Mouse (Mus musculus) liver, embryonic 11.5 days (tissue): ENCODE results near the gene Chst2. TPM values are rescaled to one million over a fixed set of nuclear protein-coding genes. Genes with fewer than 3 reads are reported as not detected.

Experiments
- ATAC-seq: fragments of 200-750 bp; cut with Nextera tagmentation; replicated peaks from 2 replicates; pipeline ENCODE4 v1.8.0; 2017; ENCODE audit warnings: moderate number of reproducible peaks, mild to moderate bottlenecking, moderate TSS enrichment, moderate library complexity; ENCODE audit not compliant: low FRiP score
- DNase-seq: peaks from one replicate; pipeline ENCODE4 v3.0.0-alpha.2; 2017; ENCODE audit warnings: low spot score
- H3K27ac ChIP-seq: fragments of 300-500 bp; sonication (generic); 2 replicates; pipeline ENCODE4 v1.5.1; 2014; ENCODE audit warnings: mild to moderate bottlenecking, low read depth, low read length, control low read depth
- H3K27me3 ChIP-seq: fragments of 300-500 bp; sonication (generic); replicated peaks from 2 replicates; pipeline ENCODE4 v1.6.1; 2014; ENCODE audit warnings: low read length, mixed read lengths; ENCODE audit not compliant: control insufficient read depth, insufficient read depth
- H3K36me3 ChIP-seq: fragments of 300-500 bp; sonication (generic); 2 replicates; pipeline ENCODE4 v1.6.1; 2014; ENCODE audit warnings: mild to moderate bottlenecking, low read length, moderate library complexity, mixed read lengths; ENCODE audit not compliant: control insufficient read depth, insufficient read depth
- H3K4me1 ChIP-seq: fragments of 300-500 bp; sonication (generic); replicated peaks from 2 replicates; pipeline ENCODE4 v1.6.1; 2014; ENCODE audit warnings: low read length, mixed read lengths; ENCODE audit not compliant: control insufficient read depth, insufficient read depth
- H3K4me2 ChIP-seq: fragments of 300-500 bp; sonication (generic); 2 replicates; pipeline ENCODE4 v1.6.1; 2014; ENCODE audit warnings: mild to moderate bottlenecking, control low read depth, moderate library complexity
- H3K4me3 ChIP-seq: fragments of 300-500 bp; sonication (generic); 2 replicates; pipeline ENCODE4 v1.5.1; 2014; ENCODE audit warnings: low read depth, low read length, control low read depth
- H3K9ac ChIP-seq: fragments of 300-500 bp; sonication (generic); 2 replicates; pipeline ENCODE4 v1.6.1; 2014; ENCODE audit warnings: low read depth, low read length, control low read depth
- H3K9me3 ChIP-seq: fragments of 300-500 bp; sonication (generic); 2 replicates; pipeline ENCODE4 v1.6.1; 2016; ENCODE audit warnings: low read length, inconsistent platforms, mixed read lengths; ENCODE audit not compliant: control insufficient read depth
- WGBS: fragments of 180-500 bp; shearing (Covaris S2); extraction: QIAGEN DNeasy Blood & Tissue Kit; methylation state at CpG from one replicate; pipeline ENCODE4 v1.1.7; 2014; 5-methylcytosine and 5-hydroxymethylcytosine counted together
- polyA plus RNA-seq: library from polyadenylated mRNA; unstranded; fragments of >200 nt; fragmentation: Nextera tagmentation; extraction: Ambion mirVana; gene quantifications from 2 replicates; pipeline ENCODE4 v1.2.1, GENCODE M21; 2014

Chst2 gene
- polyA plus RNA-seq: 1.3 and 1.6 TPM in 2 replicates

GRCm38 (mm10) chr9:95406571-95407561 is at the start of gene Chst2:
Gene Chst2 (minus strand): TSS chr9:95406722.
- peak; percentile 75 for DNase-seq

DNA sequence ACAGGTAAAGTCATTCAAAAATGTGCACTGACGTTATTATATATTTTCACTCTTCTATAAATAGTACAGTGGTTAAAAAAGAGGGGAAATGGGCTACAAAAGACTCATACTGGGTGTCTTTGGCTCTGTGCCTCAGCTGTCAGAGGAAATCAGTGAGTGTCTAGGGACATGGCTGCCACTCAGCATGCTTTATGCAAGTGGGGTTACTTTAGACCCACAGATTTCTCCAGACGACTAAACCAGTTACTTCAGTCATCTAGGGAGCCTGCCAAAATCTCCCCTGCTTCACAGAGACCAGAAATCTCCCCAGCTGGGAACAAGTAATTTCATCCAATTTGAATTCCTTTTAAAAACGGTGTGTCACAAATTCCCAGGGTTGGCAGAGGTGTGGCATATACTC is 45.4 kb upstream of the Chst2 start:
- Histone ChIP-seq H3K27ac (no peak overlapping the region), H3K9ac (no peak overlapping the region), H3K27me3 (no peaks in the 10 kb centered on the region), H3K9me3 (no peaks in the 10 kb centered on the region), H3K36me3 (no peaks in the 10 kb centered on the region; the same call in 1 of the 2 replicates), H3K4me3 (no peak overlapping the region), H3K4me2 (no peak overlapping the region), H3K4me1 (no peaks in the 10 kb centered on the region)
- ATAC-seq (no peak), DNase-seq (no peak)
- WGBS: 75% methylated on average over 3 of the region's 3 CpGs

More at GRCm38 (mm10) chr9:95406571-95407561, at the start of gene Chst2:
- H3K4me3 ChIP-seq: peak within 1 kb of the TSS; percentile 59
- peak within 1 kb of the TSS; percentile 40 for H3K9ac ChIP-seq
- H3K4me2 ChIP-seq: peak within 1 kb of the TSS; percentile 84
- peaks cover 61% of the 10 kb centered on the region for H3K27me3 ChIP-seq
- peak; percentile 70 for ATAC-seq
- no peaks in the 10 kb centered on the region for H3K9me3 ChIP-seq
- no peak within 1 kb of the TSS for H3K27ac ChIP-seq
- WGBS: under 1% methylated on average over 76 of the region's 102 CpGs
- no peaks in the 10 kb centered on the region for H3K36me3 ChIP-seq
- no peaks in the 10 kb centered on the region; the same call in 1 of the 2 replicates for H3K4me1 ChIP-seq

GRCm38 (mm10) chr9:95450586-95450985 is 44.1 kb upstream of the Chst2 start:
- H3K27ac ChIP-seq: no peak overlapping the region
- H3K4me3 ChIP-seq: no peak overlapping the region
- no peaks in the 10 kb centered on the region; the same call in 1 of the 2 replicates for H3K36me3 ChIP-seq
- H3K4me2 ChIP-seq: no peak overlapping the region
- ATAC-seq: no peak
- H3K27me3 ChIP-seq: no peaks in the 10 kb centered on the region
- H3K9me3 ChIP-seq: no peaks in the 10 kb centered on the region
- H3K4me1 ChIP-seq: no peaks in the 10 kb centered on the region
- 90% methylated on average over 8 of the region's 8 CpGs for WGBS
- no peak for DNase-seq
- H3K9ac ChIP-seq: no peak overlapping the region

DNA sequence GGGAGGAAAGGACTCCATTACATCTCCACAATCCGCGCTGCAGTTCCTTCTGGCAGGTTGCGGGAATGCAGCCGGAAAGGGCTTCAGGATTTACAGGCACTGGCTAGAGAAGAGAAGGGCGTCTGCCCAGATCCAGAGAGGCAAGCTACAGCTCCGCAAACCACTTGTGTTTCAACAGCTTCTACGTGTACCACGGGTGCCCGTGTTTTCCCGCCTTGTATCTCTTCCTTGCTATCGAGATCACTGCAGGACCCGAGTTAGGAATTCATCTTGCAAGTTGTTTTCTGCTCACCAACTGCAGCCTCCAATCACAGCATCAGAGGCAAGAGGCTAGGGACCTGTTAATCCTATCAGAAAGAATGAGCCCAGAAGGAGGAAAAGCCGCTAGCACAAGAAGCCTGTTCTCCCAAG is 35.8 kb upstream of the Chst2 start:
- Histone ChIP-seq H3K4me1 (no peaks in the 10 kb centered on the region), H3K9ac (no peak overlapping the region), H3K4me2 (no peak overlapping the region), H3K9me3 (no peaks in the 10 kb centered on the region), H3K36me3 (no peaks in the 10 kb centered on the region), H3K27ac (no peak overlapping the region), H3K4me3 (no peak overlapping the region), H3K27me3 (peaks cover 9% of the 10 kb centered on the region; the same call in 1 of the 2 replicates)
- WGBS: 16% methylated on average over 13 of the region's 13 CpGs
- ATAC-seq (no peak), DNase-seq (no peak)

- no peak for ATAC-seq
Observed at GRCm38 (mm10) chr9:95437883-95438282, 31.4 kb upstream of the Chst2 start.

DNA sequence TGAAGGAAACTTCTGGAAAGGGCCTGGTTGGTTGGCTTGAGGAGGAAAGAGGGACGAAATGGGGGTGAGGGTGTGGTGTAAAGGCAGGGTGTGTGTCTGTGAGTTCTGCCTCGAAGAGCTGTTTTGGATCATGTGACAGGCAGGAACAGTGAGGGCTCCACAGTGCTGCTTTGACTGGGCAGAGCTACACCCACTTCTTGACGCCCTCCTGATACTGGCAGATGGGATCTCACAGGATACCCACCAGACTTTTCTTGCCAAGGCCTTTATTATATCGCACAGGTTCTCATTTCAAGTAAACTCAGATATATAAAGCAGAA is 29.7 kb upstream of the Chst2 start:
- 74% methylated on average over 4 of the region's 4 CpGs for WGBS
- no peak for ATAC-seq
- H3K4me2 ChIP-seq: no peak overlapping the region
- no peak overlapping the region for H3K27ac ChIP-seq
- no peak overlapping the region for H3K9ac ChIP-seq
- no peaks in the 10 kb centered on the region; the same call in 1 of the 2 replicates for H3K4me1 ChIP-seq
- no peaks in the 10 kb centered on the region for H3K36me3 ChIP-seq
- DNase-seq: no peak
- H3K9me3 ChIP-seq: no peaks in the 10 kb centered on the region
- H3K4me3 ChIP-seq: no peak overlapping the region
- no peaks in the 10 kb centered on the region for H3K27me3 ChIP-seq

More at GRCm38 (mm10) chr9:95437883-95438282, 31.4 kb upstream of the Chst2 start:
- no peak for DNase-seq
- no peaks in the 10 kb centered on the region; the same call in 1 of the 2 replicates for H3K4me1 ChIP-seq
- H3K27ac ChIP-seq: no peak overlapping the region
- no peaks in the 10 kb centered on the region for H3K9me3 ChIP-seq
- WGBS: 87% methylated on average over 9 of the region's 9 CpGs
- no peaks in the 10 kb centered on the region for H3K36me3 ChIP-seq
- H3K27me3 ChIP-seq: peaks cover 6% of the 10 kb centered on the region; the same call in 1 of the 2 replicates
- H3K9ac ChIP-seq: no peak overlapping the region
- H3K4me2 ChIP-seq: no peak overlapping the region
- no peak overlapping the region for H3K4me3 ChIP-seq

GRCm38 (mm10) chr9:95435506-95436293 is 29.2 kb upstream of the Chst2 start:
- WGBS: 74% methylated on average over 20 of the region's 20 CpGs
- Histone ChIP-seq H3K27ac (no peak overlapping the region), H3K27me3 (no peaks in the 10 kb centered on the region), H3K9me3 (no peaks in the 10 kb centered on the region), H3K9ac (no peak overlapping the region), H3K4me2 (no peak overlapping the region), H3K36me3 (no peaks in the 10 kb centered on the region), H3K4me1 (no peaks in the 10 kb centered on the region; the same call in 1 of the 2 replicates), H3K4me3 (no peak overlapping the region)
- ATAC-seq: no peak
- DNase-seq: no peak

GRCm38 (mm10) chr9:95428277-95428676 is 21.8 kb upstream of the Chst2 start:
- Histone ChIP-seq H3K4me3 (no peak overlapping the region), H3K9me3 (no peaks in the 10 kb centered on the region), H3K27ac (no peak overlapping the region), H3K36me3 (no peaks in the 10 kb centered on the region), H3K9ac (no peak overlapping the region), H3K4me1 (no peaks in the 10 kb centered on the region), H3K4me2 (no peak overlapping the region), H3K27me3 (no peaks in the 10 kb centered on the region)
- no peak for ATAC-seq
- no peak for DNase-seq
- 85% methylated on average over 4 of the region's 4 CpGs for WGBS
